Mouse (Mus musculus) right cerebral cortex, postnatal 10 days (tissue): ENCODE results near the gene Eps8.
A peak's percentile ranks its signal among the peaks of the same experiment; 100 is the strongest.

ENCODE experiments used
- DNase-seq, 2 experiments: peaks; one replicate each; pipeline ENCODE4 v3.0.0; 2021; ENCODE audit warnings: low spot score in 2 of 2

The Eps8 gene

DNA sequence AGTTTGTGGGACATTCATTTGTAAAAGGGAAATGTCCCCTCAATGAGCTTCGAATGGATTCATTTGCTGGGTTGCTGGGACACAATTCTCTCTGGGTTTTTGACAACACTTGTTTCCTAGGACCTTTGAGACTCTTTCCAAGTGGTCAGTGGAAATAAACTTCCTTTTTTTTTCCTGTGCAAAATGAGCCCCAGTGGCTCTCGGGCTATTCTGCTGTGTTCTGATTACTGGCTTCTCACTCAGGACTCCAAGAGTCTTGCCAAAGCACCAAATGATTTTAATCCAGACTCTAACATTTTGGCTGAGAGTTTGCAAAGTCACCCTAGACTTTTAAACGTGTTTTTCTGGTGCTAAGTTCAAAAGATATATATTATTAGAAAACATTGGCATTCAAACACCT lies 10.3 kb upstream of the Eps8 start:
- no peak for DNase-seq

DNA sequence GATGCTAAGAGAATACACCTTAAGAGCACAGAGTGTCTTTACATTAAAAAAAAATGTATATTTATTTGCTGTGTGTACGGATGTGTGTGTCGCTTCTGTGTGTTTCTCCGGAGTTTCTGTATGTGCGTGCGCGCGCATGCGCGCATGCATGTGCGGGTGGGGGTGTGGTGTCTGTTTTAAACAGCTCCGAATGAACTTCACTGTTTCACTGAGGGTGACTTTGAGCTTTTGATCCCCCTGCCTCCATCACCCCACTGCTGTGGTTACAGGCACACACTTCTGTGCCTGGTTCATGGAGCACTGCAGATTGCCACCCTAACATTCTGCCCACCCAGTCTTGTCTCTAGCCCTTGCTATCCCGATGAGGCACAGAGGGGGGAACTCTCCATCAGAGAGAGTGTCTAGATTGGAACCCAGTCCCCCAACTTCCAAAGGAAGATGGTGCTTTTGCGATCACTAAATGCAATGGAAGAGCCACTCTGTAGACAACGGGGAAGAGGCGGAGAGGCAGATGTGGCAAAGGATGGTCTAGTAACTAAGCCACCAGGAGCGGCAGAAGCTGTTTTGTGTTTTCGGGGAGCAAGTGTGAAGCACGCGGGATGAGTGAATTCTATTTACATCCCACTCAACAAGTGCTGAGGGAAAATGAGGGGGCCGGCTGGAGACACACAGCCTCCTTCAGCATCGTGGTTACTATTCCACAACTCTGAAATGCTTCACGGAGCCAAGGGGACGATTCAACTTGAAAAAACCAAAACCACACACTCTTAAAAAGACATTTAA lies 7.1 kb upstream of the Eps8 start:
- DNase-seq = peak; percentile 78 to 87

DNA sequence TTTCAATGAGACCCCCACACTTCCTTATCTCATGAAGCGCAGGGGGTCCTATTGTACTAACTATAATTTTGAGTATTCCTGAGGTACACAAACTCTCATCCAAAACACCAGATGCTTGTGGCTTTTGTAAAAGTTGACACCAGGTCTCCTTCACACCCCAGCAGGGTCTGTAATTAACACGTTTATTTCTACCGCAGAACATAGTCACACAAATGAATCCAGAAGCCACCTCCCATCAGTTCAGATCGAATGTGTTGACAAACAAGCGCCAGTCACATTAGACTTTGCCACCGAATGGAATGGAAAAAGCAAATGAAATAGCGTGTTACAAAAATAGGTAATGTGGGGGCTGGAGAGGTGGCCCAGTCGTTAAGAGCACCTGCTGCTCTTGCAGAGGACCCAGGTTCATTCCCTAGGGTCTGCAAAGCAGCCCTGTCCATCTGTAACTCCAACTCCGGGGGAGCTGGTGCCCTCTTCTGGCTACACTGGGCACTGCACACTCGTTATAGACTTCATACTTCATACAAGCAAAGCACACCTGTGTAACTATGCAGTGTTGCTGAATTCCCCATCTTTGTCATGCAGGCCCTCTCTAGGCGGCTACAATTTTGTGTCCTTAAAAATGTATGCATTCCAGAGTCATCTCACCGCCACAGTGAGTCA lies 3.9 kb upstream of the Eps8 start:
- no peak for DNase-seq

DNA sequence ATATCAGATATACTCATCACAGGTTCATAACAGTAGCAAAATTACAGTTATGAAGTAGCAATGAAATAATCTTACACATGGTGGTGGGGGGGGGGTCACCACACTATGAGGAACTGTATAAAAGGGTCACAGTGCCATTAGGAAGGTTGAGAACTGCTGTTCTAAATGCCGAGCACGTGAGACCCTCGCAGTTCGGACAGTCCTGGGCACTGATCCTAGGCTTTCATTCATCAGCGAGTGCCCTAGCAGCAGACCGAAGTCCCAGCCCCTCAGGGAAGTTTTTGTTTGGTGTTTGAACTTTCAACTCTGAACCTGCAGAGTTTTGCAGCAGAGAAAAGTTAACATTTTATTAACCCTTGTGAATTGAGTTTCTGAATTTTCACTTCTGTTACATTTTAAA lies 2.5 kb upstream of the Eps8 start:
- DNase-seq = peak in 1 of 2 experiments; percentile 38

DNA sequence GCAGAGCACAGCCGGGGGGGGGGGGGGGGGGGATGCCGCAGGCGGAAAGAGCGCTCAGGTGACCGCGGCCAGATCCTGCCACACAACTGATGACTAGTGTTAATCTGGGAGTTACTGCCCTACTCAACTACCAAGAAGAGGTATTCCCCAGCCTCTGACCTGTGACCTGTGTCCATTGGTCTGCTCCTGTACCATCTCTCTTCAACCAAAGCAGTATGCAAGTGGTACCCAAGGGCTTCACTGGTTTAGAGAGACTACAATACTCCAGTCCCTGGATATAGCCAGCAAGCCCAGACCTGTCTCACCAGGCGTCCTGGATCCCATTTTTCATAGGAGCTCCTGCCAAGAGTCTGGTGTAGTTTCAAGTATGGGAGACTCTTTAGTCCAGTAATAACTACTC lies 5.1 kb downstream of the Eps8 start:
- DNase-seq = no peak

DNA sequence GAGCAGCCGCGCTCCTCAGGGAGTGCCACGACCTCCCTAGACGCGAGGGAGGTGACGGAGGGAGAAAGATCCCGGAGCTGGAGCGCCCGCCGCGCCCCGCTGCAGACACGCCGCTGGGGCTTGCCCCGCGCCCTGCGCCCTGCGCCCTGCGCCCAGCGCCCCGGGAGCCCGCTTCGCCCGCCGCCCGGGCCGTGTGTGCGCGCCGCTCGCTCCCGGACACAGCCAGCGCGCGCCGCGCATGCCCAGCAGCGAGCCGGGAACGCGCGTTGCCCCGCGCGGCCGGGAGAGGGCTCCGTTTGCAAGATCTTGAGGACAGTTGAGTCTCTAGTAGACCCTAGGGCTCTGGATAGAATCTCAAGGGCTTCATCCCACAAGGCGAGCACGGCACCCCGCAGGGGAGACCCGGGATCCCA lies 5.6 kb downstream of the Eps8 start:
- peak; percentile 88 to 91 for DNase-seq

DNA sequence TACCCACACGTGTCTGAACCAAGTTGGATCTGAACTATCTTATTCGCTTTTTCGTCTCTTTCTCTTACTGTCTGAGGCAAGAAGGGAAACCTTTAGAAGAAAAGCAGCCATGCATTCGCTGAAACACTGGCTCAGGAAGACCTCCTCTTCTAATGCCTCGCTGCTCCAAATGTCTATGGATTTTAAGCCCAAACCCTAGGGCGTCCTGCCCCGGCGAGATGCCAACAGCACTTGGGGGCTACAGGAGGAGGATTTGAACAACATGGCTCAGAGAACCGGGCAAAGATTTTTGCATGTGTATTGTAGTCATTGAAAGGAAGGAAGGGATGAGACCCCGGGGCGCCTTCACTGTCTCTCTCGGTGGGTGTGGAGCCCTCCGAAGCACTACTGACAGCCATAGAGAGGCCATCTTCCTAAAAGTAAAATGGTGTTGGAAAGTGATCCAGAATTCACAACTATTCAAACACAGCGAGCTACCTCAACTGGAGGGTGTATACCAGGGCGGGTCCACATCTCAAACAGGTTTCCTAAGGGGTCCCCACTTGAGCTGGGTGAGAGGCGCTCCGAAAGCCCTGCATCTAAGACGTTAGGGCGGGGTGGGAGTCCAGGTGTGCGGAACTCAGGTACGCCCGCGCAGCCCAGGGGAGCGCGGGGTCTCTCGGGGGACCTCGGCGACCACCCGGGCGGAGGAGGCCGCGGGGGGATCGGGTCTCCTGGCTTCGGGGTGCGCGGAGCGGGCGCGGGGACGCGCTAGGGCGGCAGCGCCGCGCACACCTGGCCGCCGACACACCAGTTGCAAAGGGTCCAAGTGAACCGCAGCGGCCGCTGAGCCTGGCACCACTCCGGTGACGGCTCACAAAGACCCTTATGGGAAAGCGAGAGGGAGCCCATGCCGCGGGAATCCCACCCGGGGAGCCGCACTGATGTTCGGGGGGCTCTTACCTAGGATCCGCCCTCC lies 6.3 kb downstream of the Eps8 start:
- DNase-seq = peak; percentile 50 to 62

DNA sequence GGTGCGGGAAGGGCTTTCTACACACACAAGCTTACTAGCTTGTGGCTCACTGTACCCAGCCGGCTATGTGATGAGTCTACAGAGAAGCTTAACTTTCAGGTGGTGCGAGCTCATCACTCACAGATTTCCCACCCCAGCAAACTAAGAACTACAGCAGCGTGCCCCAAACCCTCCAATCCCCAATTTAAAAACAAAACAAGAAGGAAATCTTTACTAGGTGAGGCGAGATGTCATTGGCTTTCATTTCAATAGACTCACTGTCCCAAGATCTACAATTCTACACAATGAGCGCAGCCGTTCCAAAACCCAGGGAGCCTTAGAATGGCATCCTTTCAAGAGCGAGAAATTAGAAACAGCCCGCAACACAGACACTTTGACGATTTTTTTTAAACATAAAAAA lies 7.0 kb downstream of the Eps8 start:
- no peak for DNase-seq

DNA sequence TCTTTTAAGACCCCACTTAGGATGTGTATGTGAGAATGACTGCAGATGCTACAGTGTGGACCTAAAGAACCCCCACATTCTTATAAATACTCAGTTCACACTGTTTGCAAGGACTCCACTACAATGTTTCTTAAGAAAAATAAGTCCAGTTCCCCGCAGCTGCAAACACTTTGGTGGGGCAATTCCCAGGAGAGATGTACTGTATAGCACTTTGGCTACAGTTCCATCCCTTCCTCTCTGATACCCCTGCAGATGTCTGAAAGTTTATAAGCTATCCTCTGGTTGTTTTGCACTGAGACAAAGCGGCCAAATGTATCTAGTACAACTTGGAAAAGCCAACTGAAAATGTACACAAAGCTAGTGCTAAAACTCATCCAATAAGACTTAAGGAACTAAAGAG lies 8.0 kb downstream of the Eps8 start:
- no peak for DNase-seq

DNA sequence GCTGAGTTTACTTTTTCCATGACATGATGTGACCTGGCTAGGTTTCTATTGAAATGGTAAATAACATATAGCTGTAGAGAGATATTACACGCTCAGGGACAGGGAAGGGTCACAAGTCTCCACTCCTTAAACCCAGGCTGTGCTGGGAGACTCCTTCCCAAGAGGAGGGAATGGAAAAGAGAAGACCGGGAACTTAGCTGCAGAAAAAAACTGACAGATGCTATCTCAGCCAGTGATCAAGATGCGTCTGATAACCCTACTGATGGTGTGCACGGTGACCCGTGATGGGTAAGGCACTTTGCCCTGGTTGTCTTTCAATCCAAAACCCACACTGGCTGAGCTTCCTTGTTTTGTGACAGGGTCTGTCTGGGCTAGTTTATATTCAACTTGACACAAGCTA lies 9.8 kb downstream of the Eps8 start:
- DNase-seq = no peak

DNA sequence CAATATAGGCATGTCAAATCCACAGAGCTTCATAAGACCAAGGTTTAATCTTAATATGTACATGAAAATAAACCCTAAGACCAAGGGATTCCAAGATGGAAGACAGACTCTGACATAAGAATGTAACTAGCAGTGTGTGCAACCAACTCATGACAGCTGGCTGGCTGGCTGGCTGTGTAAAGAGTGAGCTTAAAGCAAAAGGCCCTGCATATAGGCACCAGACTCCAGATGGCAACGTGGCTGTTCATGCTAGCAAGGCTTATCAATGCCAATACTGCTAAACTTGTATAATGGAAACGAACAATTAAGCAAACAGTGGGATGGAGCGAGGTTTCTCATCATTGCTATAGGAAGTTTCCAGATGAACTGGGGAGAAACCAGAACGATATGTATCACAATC lies 10.9 kb downstream of the Eps8 start:
- no peak for DNase-seq

DNA sequence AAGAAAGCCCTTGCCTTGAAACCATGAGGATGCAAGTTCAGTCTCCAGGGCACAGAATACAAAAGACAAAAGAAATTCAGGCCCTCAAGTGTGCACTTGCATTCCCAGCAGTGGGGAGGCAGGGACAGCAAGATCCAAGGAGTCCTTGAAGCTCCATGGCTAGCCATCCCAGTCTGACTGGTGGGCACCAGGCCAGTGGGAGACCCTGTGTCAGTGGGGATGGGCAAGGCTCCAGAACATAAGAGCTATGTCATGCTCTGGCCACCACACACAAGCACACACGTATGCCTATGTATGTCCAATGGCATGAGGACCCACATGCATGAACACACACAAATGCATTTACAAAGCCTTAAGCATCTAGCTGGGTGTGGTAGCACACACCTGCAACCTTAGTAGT lies 13.0 kb downstream of the Eps8 start:
- no peak for DNase-seq

DNA sequence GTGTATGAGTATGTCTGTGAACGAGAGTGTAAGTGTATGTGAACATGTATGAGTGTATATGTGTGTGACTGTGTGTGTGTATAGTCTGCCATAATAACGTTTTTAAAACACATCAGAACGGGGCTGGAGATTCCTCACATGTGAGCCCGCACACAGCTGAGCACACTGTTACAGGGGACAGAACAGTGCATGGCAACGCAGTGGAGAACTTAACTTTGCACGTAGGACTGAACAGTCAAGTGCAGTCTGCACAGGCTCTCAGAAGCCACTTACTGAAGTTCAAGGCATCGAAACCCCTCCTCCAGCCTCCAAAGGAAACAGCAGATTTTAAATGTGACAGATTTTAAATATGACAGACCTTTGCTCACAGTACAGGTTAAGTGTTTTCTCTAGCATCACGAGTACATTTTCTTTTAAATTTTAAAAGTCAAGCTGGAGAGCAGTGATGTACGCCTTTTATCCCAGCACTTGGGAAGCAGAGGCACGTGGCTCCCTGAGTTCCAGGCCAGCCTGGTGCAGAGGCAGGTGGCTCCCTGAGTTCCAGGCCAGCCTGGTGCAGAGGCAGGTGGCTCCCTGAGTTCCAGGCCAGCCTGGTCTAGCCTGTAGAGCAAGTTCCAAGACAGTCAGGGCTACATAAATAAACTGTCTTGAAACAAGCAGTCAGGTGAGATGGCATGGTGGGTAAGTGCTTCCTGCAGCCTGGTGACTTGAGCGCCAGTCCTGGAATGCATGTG lies 15.7 kb downstream of the Eps8 start:
- DNase-seq = no peak

DNA sequence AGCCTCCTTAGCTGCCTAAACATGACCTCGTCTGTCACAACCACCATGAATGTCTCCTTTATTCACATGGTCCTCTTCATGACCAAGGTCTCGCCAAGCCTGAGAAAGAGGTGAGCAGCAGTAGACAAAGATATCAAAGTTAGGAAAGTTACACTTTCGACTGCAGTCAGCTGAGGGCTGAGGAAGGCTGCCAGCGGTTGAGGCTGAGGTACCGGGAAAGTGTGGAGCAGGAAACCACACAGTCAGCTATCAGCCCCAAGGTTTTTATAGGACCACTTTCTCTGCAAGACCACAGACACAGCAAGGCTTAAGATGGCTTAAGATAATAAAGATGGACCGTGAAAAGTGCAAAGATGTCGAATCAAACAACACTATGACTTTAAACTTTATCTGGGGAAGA lies 17.2 kb downstream of the Eps8 start:
- no peak for DNase-seq

DNA sequence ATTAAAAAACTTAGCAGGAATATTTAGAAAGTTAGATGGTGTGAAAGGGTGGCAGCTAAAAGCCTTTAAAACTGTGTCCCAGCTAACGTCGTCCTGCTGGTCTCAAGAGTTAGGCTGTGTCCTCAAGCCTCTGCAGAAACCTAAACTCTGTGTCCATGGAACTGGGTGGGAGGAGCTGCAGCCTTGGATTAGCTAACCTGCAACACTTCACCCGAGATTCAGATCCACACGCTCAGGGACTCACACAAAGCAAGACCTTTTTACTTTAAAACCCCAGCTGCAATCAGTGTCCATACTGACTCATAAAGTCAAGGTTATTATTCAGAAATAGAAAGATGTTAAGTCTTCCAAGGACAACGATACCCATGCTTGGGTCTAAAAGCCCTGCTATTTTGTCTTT lies 18.5 kb downstream of the Eps8 start:
- DNase-seq = no peak

DNA sequence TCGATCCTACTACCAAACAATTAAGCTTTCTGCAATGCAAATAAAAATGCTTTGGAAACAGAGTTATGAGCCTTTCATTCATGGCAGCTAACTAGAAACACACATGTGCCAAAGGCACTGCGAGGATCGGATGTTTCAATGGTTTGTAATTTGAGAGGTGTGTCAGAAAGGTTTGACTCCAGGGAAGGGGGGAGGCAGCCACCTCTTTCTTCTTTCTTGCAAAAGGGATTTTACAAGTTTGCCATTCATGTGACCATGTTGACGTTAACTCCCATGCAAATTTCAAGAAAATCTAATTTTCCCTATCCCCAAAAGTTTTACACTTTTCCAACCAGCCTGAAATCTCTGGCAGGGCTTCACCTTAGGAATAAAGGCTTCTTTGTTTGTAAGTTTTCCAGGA lies 21.1 kb downstream of the Eps8 start:
- no peak for DNase-seq

DNA sequence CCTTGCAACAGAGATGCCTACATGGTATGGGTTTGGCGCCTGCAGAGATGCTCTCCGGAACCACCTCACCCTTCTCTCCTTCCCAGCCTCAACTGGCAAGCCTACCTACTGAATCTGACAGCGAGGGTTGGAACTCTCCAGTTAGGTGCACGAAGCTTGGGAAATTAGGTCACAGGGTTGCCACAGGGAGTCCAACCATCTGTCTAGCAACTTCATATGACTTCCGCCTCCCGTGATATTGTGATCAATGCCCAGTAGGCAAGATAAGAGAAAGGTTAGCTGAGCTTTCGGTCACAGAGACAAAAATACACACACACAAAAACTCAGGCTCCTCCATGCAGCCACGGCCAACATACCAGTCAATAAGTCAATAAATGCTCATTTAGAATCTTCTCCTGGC lies 21.6 kb downstream of the Eps8 start:
- DNase-seq = no peak

DNA sequence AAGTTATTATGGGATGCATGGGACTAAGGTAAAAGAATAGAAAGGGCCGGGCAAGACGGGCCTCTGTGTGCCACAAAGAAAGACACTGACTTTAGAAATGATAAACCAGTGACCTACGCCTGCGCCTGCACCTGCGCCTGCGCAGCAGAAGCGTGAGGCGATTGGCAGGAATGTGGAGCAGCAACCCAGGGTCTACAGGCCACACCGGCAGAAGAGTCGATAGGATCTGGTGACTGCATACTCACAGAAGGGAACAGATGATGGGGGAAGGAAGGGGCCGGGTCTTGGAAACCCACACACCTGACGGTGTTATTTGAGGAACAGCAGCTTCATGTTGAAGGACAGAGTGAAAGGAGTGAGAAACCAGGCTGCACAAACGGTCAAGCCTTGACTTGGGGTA lies 24.3 kb downstream of the Eps8 start:
- DNase-seq = no peak

DNA sequence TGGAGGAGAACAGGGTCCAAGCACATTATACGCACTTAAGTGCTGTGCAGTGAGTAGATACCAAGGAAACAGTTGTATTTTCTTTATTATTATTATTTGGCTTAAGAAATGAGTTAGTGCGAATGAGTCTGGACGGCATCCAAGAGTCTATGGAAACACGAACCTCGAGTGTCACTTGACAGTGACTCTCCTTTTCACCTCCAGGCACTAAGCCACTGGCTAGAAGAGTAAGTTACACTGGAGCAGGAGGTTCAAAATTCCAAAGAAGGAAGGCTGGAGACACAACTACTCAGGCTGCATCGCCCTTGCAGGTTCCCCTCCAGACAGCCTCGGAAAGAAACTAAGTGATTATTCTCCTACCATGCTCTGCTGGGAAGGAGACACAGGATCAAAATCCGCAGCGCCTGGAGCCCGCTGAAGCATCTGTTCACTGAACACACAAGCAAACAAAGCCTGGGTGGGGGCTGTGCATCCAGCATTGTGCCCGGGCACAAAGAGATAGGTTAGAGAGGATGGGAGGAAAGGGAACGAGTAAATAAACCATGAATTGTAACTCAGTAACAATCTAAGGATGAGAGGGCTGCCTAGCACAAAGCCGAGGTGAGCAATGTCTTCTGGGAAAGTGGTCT lies 25.0 kb downstream of the Eps8 start:
- DNase-seq = no peak

DNA sequence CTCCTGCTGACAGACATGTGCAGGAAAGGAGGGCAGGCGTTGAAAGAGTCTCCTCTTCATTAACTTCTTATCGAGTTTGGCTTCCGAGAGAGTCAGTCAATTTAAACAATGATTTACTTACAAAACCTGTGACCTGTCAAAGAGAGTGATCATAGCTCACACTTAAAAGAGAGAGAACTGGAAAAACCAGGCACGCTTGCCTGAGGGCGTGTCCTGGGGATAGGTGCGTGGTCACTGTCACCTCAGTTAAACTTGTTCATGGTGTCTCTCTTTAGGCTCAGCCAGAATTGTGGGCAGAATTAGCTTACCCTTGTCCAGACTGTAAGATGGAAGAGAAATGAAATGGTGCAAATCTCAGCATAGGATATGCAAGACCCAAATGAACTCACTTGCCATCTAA lies 26.0 kb downstream of the Eps8 start:
- DNase-seq = no peak

DNA sequence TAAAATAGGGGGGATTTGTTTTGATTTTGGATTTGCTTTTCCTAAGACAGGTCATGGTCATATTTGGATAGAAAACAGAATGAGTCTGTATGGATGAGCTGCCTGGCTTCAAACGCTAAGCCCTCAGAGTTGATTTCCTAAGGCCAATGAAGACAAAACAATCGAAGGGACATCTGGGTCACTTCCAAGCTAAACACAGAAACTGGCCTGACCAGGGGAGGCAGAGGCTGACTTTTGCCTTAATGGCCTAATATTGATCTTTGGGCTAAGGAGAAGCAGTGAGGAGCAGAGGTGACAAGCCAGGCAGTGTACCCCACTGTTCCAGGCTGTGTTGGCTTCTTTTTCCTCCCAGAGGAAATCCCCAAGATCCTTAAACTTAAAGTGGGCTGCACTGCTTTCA lies 33.7 kb downstream of the Eps8 start:
- no peak for DNase-seq
